Mouse (Mus musculus) heart, embryonic 11.5 days (tissue): Measurements from ENCODE around the gene Camkk2. TPM values are rescaled to one million over a fixed set of nuclear protein-coding genes. Genes with fewer than 3 reads are reported as not detected.

ENCODE experiments used
- ATAC-seq: fragments of 200-750 bp; cut with Nextera tagmentation; replicated peaks from 2 replicates; pipeline ENCODE4 v1.8.0; 2017; ENCODE audit warnings: moderate library complexity; ENCODE audit not compliant: insufficient number of reproducible peaks, low FRiP score, low TSS enrichment
- H3K27ac ChIP-seq: fragments of 300-500 bp; sonication (generic); 2 replicates; pipeline ENCODE4 v1.5.1; 2014; ENCODE audit warnings: mild to moderate bottlenecking, low read depth, low read length
- H3K27me3 ChIP-seq: fragments of 300-500 bp; sonication (generic); 2 replicates; pipeline ENCODE4 v1.6.1; 2014; ENCODE audit warnings: mild to moderate bottlenecking, low read length, mixed read lengths; ENCODE audit not compliant: control insufficient read depth, insufficient read depth
- H3K36me3 ChIP-seq: fragments of 300-500 bp; sonication (generic); 2 replicates; pipeline ENCODE4 v1.6.1; 2014; ENCODE audit warnings: mild to moderate bottlenecking, low read length, moderate library complexity, mixed read lengths; ENCODE audit not compliant: control insufficient read depth, insufficient read depth
- H3K4me1 ChIP-seq: fragments of 300-500 bp; sonication (generic); 2 replicates; pipeline ENCODE4 v1.6.1; 2014; ENCODE audit warnings: low read length; ENCODE audit not compliant: control insufficient read depth, insufficient read depth
- H3K4me2 ChIP-seq: fragments of 300-500 bp; sonication (generic); 2 replicates; pipeline ENCODE4 v1.6.1; 2014; ENCODE audit warnings: mild to moderate bottlenecking, moderate library complexity
- H3K4me3 ChIP-seq: fragments of 300-500 bp; sonication (generic); 2 replicates; pipeline ENCODE4 v1.5.1; 2014; ENCODE audit warnings: low read depth, low read length
- H3K9ac ChIP-seq: fragments of 300-500 bp; sonication (generic); 2 replicates; pipeline ENCODE4 v1.6.1; 2014; ENCODE audit warnings: mild to moderate bottlenecking, low read depth, low read length, moderate library complexity
- H3K9me3 ChIP-seq: fragments of 300-500 bp; sonication (generic); replicated peaks from 2 replicates; pipeline ENCODE4 v1.6.1; 2016; ENCODE audit warnings: low read length; ENCODE audit not compliant: control insufficient read depth
- WGBS: fragments of 180-500 bp; shearing (Covaris S2); extraction: QIAGEN DNeasy Blood & Tissue Kit; methylation state at CpG from one replicate; pipeline ENCODE4 v1.1.7; 2014; ENCODE audit not compliant: insufficient replicate concordance; 5-methylcytosine and 5-hydroxymethylcytosine counted together
- microRNA-seq: library from miRNA; unstranded; fragments of <30 nt; microRNA quantifications from one replicate; pipeline ENCODE4, GENCODE M21; 2016; ENCODE audit warnings: borderline number of aligned reads
- polyA plus RNA-seq: library from polyadenylated mRNA; unstranded; fragments of >200 nt; fragmentation: Nextera tagmentation; extraction: Ambion mirVana; gene quantifications from 2 replicates; pipeline ENCODE4 v1.2.1, GENCODE M21; 2014

Camkk2 gene
- polyA plus RNA-seq, 1 experiment from 2014 or later: 14.0 TPM

DNA sequence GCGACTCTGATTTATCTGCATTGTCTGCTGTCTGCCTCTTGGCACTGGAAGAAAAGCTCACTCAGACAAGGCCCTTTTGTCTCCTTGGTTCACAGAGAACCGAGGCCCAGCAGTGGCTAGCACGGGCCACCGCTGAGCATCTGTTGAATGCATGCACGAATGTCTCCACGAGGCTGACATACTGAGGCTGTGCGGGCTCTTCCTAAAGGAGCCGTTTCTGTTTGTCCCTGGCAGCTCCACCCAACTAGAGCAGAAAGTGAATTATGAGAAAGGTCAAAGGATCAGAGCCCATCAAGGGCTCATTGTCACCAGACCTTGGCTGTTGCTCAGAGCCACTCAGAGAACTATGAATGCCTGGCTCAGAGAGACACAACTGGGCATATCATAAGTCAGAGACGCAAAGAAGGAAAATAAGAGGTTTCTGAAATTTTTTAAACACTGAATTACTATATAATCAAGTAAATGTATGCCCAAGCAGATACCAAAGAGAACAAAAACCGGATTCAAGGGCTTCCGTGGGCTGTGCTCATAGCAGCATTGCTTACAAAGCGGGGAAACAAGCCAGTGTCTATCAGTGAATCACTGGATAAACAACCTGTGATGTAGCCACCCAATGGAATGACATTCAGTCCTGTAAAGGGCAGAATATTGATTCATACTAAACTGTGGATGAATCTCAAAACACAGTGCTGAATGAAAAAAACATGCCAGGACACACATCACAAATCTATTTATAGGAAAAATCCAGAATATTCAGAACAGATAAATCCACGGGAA lies 85.6 kb downstream of the Camkk2 start:
- ATAC-seq: no peak
- Histone ChIP-seq H3K27ac (no peak overlapping the region; the same call in 1 of the 2 replicates), H3K9me3 (no peaks in the 10 kb centered on the region), H3K4me3 (no peak overlapping the region), H3K9ac (no peak overlapping the region), H3K36me3 (no peaks in the 10 kb centered on the region), H3K4me1 (no peaks in the 10 kb centered on the region; the same call in 1 of the 2 replicates), H3K4me2 (no peak overlapping the region), H3K27me3 (no peaks in the 10 kb centered on the region)
- 58% methylated on average over 13 of the region's 13 CpGs for WGBS

DNA sequence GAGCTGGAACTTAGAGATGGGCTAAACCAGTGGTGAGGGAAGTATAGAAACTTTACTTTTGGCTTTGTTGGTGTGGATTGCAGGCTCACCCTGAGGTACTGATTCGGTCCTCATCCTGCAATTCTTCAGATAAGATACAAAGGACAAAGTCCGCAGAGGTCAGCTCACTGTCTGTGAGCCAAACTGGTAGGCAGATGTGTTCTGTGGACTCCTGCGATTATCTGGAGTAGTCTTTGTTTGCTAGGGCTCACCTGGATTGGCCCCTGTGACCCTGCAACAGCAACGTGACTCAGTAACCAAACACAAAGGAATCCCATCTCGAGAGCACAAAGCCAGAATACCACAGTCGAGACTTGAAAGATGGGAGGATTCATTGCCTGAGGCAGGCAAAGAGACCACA lies 88.7 kb downstream of the Camkk2 start:
- H3K4me3 ChIP-seq: no peak overlapping the region
- 57% methylated on average over 6 of the region's 6 CpGs for WGBS
- no peak overlapping the region for H3K27ac ChIP-seq
- H3K27me3 ChIP-seq: no peaks in the 10 kb centered on the region
- H3K36me3 ChIP-seq: no peaks in the 10 kb centered on the region
- H3K9me3 ChIP-seq: no peaks in the 10 kb centered on the region
- no peak overlapping the region for H3K9ac ChIP-seq
- ATAC-seq: no peak
- no peak overlapping the region for H3K4me2 ChIP-seq
- H3K4me1 ChIP-seq: no peaks in the 10 kb centered on the region; the same call in 1 of the 2 replicates

DNA sequence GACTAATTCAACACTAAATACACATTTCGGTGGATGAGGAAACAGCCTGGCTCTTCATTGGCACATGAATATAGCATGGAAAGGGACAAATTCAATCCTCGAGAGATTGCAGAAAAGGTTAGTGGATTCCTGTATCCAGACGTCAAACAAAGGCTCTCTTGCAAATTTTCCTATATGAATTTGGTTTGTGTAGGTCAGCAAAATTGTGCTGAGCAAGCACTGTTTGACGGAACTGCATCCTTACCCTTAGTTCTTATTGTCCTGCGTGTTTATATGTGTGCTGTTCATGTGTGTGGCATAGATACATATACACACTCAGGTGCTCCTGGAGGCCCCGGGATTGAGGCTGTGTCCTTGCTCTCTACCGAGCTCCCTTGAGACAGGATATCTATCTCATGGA lies 90.1 kb downstream of the Camkk2 start:
- Histone ChIP-seq H3K4me2 (no peak overlapping the region), H3K9ac (no peak overlapping the region), H3K4me1 (no peaks in the 10 kb centered on the region; the same call in 1 of the 2 replicates), H3K9me3 (no peaks in the 10 kb centered on the region), H3K4me3 (no peak overlapping the region), H3K36me3 (no peaks in the 10 kb centered on the region), H3K27me3 (no peaks in the 10 kb centered on the region), H3K27ac (no peak overlapping the region)
- WGBS: 85% methylated on average over 7 of the region's 7 CpGs
- ATAC-seq: no peak

DNA sequence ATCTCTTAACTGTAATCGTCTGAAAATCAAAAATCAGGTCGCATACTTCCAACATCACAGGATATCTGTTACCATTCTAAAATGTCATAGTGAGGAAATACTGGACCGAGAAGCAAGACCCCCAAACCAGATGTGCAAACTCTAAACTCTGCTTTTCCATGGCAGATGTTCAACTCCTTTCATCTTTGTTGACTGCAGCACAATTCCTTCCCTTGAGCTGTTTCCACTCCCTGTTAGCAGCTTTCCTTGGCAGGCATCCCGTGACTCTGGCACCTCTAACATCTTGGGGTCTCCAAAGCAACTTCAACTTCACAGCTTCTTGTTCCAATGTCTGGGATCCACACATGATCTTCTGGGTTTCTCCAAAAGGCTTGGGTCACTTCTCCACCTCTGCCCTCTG lies 91.8 kb downstream of the Camkk2 start:
- Histone ChIP-seq H3K27ac (no peak overlapping the region), H3K4me2 (no peak overlapping the region), H3K36me3 (no peaks in the 10 kb centered on the region), H3K27me3 (no peaks in the 10 kb centered on the region), H3K9ac (no peak overlapping the region), H3K4me3 (no peak overlapping the region), H3K4me1 (no peaks in the 10 kb centered on the region), H3K9me3 (no peaks in the 10 kb centered on the region)
- no peak for ATAC-seq
- WGBS: 77% methylated on average over 4 of the region's 4 CpGs

DNA sequence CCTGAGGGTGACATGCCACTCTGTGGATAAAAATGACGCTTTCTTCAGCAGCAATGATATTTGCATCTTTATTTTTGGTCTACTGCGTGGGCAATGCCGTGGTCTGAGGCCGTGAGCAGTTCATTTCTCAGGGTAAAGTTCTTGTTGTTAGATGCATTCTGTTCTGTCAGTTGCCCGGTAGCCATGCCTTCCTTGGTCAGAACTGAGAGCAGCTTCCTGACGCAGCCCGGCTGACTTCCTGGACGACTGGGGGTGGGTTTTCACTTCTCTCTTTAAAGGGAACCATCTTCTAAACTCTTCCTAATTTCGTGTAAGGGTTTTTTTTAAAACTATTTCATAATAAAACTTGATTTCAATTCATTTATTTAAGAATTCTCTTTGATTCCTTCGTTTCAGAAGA lies 95.3 kb downstream of the Camkk2 start:
- Histone ChIP-seq H3K4me2 (no peak overlapping the region), H3K27ac (no peak overlapping the region), H3K36me3 (no peaks in the 10 kb centered on the region), H3K27me3 (no peaks in the 10 kb centered on the region), H3K9me3 (no peaks in the 10 kb centered on the region), H3K9ac (no peak overlapping the region), H3K4me3 (no peak overlapping the region), H3K4me1 (no peaks in the 10 kb centered on the region)
- ATAC-seq: no peak
- WGBS: 67% methylated on average over 10 of the region's 10 CpGs

DNA sequence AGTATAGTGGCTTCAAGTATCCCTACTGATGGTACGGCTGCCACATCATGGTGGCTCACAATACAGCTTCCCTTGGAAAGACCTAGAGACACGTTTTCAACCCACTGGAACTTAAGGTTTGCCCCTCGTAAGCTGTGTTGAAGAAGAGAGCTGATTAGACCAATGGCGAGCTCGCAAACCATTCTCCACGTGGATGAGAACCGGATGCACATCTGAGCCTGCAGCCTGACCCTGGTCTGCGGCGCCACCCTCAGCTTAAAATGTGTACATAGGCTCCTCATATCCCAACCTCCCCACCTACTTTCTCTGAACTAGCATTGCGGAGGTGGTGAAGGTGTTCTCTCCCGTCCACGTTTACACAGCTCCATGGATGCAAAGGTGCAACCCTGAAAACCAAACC lies 97.9 kb downstream of the Camkk2 start:
- Histone ChIP-seq H3K4me1 (no peaks in the 10 kb centered on the region), H3K36me3 (no peaks in the 10 kb centered on the region), H3K27me3 (no peaks in the 10 kb centered on the region), H3K9me3 (no peaks in the 10 kb centered on the region), H3K4me2 (no peak overlapping the region), H3K4me3 (no peak overlapping the region), H3K27ac (no peak overlapping the region), H3K9ac (no peak overlapping the region)
- WGBS: 80% methylated on average over 12 of the region's 12 CpGs
- ATAC-seq: no peak

Small RNAs within 50 kb of the gene (microRNA-seq; reads per million reads assigned to microRNA genes)
- not detected for gene Mir8115

Other genes starting within 250 kb of the Camkk2 start
- gene Ift81, start 164.9 kb downstream of the Camkk2 start, polyA plus RNA-seq: 23.9 and 28.4 TPM in 2 replicates
- 0.36 and 1.00 TPM in 2 replicates for gene P2rx7, start 135.5 kb downstream of the Camkk2 start, polyA plus RNA-seq
- gene P2rx4, start 71.9 kb downstream of the Camkk2 start, polyA plus RNA-seq: 13.1 and 13.8 TPM in 2 replicates
- 354 and 366 TPM in 2 replicates for gene Anapc5, start 41.9 kb upstream of the Camkk2 start, polyA plus RNA-seq
- gene Rnf34, start 70.6 kb upstream of the Camkk2 start, polyA plus RNA-seq: 32.4 and 36.0 TPM in 2 replicates
- gene Kdm2b, start 210.4 kb upstream of the Camkk2 start, polyA plus RNA-seq: 26.5 and 28.8 TPM in 2 replicates
- gene Orai1, start 235.7 kb upstream of the Camkk2 start, polyA plus RNA-seq: 12.5 and 15.1 TPM in 2 replicates